Mouse (Mus musculus): ENCODE measurements around the gene Tap1.

The Tap1 gene

DNA sequence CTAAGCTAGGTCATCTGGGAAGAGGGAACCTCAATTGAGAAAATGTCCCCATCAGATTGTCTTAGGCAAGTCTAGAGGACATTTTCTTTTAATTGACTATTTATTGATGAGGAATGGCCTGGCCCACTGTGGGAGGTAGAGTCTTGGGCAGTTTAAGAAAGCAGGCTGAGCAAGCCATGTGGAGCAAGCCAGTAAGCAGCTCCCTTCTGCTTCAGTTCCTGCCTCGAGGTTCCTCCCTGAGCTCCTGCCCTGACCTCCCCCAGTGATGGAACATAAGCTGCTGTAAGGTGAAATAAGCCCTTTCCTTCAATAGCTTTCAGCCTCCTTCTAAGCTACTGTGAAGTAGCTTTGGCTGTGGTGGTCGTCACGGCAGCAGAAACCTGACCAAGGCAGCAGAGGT, 50.4 kb downstream of the Tap1 start:
- peak; percentile 61 for DNase-seq

GRCm38 (mm10) chr17:34238706-34239105, 51.4 kb downstream of the Tap1 start, which contains the start of gene H2-Ob:
Gene H2-Ob, plus strand, starts transcription at chr17:34238903.
- peak; percentile 94 for DNase-seq

DNA sequence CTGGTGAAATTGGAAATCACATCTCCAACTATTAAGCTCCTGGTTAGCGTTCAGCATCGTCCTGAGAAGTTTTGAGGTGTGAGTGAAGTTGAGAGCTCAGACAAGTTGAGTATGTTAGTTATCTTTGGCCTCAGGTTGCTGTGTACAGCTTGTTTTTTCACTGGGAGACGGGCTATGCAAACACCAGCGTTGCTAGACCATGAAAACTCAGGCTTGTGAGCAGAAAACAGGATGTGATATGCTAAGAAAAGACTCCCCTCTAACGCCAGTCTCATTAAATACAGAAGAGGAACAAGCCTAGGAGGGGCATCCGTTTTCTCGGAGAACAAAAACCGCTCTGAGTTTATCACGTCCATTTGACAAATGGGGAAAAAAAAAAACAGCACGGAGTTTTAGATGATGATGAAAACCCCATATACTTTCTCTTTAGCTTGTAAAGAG, 52.3 kb downstream of the Tap1 start:
- DNase-seq = peak; percentile 90

- DNase-seq = peak; percentile 82
Observed at GRCm38 (mm10) chr17:34240366-34240765, 53.0 kb downstream of the Tap1 start.

DNA sequence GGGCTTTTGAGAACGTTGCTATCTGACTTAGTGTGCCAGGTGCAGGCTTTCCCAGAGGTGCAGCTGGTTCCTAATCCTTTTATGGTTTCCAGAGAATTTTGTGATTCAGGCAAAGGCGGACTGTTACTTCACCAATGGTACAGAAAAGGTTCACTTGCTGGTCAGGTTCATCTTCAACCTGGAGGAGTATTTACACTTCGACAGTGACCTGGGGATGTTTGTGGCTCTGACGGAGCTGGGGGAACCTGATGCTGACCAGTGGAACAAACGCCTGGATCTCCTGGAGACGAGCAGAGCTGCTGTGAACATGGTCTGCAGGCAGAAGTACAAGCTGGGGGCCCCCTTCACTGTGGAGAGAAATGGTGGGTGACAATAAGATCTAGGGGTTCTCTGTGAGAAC, 53.6 kb downstream of the Tap1 start:
- DNase-seq = peak; percentile 66

- DNase-seq = peak; percentile 51
Observed at GRCm38 (mm10) chr17:34244656-34245055, 57.3 kb downstream of the Tap1 start.
